24 mouse cellular contexts compared by ENCODE assay signal in the genomic region with DNA sequence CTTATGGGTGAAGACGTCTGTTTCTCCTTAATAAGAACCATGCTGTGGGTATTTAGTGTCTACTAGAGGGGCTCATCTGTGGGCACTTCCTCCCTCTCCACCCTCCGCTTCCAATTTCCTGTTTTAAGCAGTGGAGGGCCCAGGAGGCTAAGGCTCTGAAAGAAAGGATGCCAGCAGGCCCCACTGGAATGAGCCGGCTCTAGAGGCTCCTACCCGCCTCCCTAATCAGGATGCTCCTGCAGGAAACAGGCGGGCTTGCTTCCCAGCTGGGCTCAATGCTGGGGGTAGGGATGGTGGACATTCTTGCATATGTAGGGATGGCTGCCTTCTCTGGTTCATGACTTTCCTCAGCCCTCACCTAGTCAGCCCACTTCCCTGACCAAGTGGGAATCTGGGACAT. TPM values are rescaled to one million over a fixed set of nuclear protein-coding genes. Genes with fewer than 3 reads are reported as not detected.
DNase-seq lines count a peak whose midpoint lies in the region; ATAC-seq lines count a peak whose summit lies in the region.
"Had no signal": no experiment of that assay in that cellular context is flagged by ENCODE, and none has a peak within 500 bp of the region (broad histone marks: within the 10 kb centered on the region; RNA-seq: fewer than 3 reads in every experiment).

No protein-coding gene starts in this region.

- peak; percentile 87 for DNase-seq in heart, adult 11 months
- DNase-seq in heart, postnatal 25 days (ENCODE audit: low spot score): no peak
- no peak for DNase-seq in kidney, adult 18-20 months
- peak; percentile 48 for DNase-seq in embryonic facial prominence, embryonic 10.5 days (ENCODE audit: low spot score)
- peak; percentile 67 for DNase-seq in embryonic facial prominence, embryonic 14.5 days (ENCODE audit: low spot score)
- DNase-seq in frontal cortex, postnatal 25 days (ENCODE audit: low spot score in 2 of 2): no peak
- DNase-seq in lung, postnatal 10 days: no peak
- DNase-seq: adrenal gland, postnatal 25 days; cerebellum, adult 11 months; cerebellum, postnatal 14 days; embryo, embryonic 11 days; forebrain, postnatal 0 days; heart, adult 18-20 months; lung, adult 18-20 months; lung, postnatal 4 days; right cerebral cortex, adult 18-20 months had no signal

- no peaks in the 10 kb centered on the region for H3K27me3 ChIP-seq in kidney, embryonic 15.5 days
- H3K27me3 ChIP-seq in embryonic facial prominence, embryonic 10.5 days (replicated peaks; ENCODE audit: low read depth, poor library complexity, severe bottlenecking): 0 out of 2 replicates have a peak, but pooled peaks cover 4% of the 10 kb centered on the region
- H3K27me3 ChIP-seq in embryonic facial prominence, embryonic 14.5 days (replicated peaks; ENCODE audit: control insufficient read depth, insufficient read depth, low read length): no peaks in the 10 kb centered on the region
- H3K27me3 ChIP-seq: CH12.LX; neural tube, embryonic 13.5 days had no signal

- no peak overlapping the region for H3K9ac ChIP-seq in kidney, embryonic 15.5 days
- peak overlapping the region; percentile 39; the same call in 1 of the 2 replicates for H3K9ac ChIP-seq in embryonic facial prominence, embryonic 14.5 days (ENCODE audit: low read depth, low read length)
- H3K9ac ChIP-seq: forebrain, postnatal 0 days; heart, embryonic 15.5 days; neural tube, embryonic 13.5 days had no signal

- peaks cover 28% of the 10 kb centered on the region for H3K36me3 ChIP-seq in kidney, embryonic 15.5 days
- peaks cover 36% of the 10 kb centered on the region for H3K36me3 ChIP-seq in embryonic facial prominence, embryonic 10.5 days (replicated peaks)
- peaks cover 33% of the 10 kb centered on the region for H3K36me3 ChIP-seq in embryonic facial prominence, embryonic 14.5 days (ENCODE audit: control insufficient read depth, insufficient read depth, low read length)

- ATAC-seq in kidney, embryonic 15.5 days (replicated peaks; ENCODE audit: low FRiP score): no peak
- ATAC-seq in embryonic facial prominence, embryonic 14.5 days (ENCODE audit: low read depth): no peak
- ATAC-seq: forebrain, postnatal 0 days; hindbrain, embryonic 16.5 days; intestine, postnatal 0 days had no signal

- H3K4me3 ChIP-seq in kidney, embryonic 15.5 days (replicated peaks): no peak overlapping the region
- H3K4me3 ChIP-seq in embryonic facial prominence, embryonic 10.5 days: no peak overlapping the region; the same call in 1 of the 2 replicates
- no peak overlapping the region for H3K4me3 ChIP-seq in embryonic facial prominence, embryonic 14.5 days (ENCODE audit: low read depth, low read length)
- H3K4me3 ChIP-seq: heart, embryonic 15.5 days; neural tube, embryonic 13.5 days had no signal

- H3K27ac ChIP-seq in kidney, embryonic 15.5 days: peak overlapping the region; percentile 78; the same call in 1 of the 2 replicates
- H3K27ac ChIP-seq in embryonic facial prominence, embryonic 10.5 days (replicated peaks): peak overlapping the region; percentile 79
- H3K27ac ChIP-seq in embryonic facial prominence, embryonic 14.5 days (replicated peaks; ENCODE audit: low read depth, low read length): peak overlapping the region; percentile 83
- H3K27ac ChIP-seq: heart, embryonic 15.5 days; neural tube, embryonic 13.5 days had no signal

- H3K9me3 ChIP-seq in kidney, embryonic 15.5 days (replicated peaks): no peaks in the 10 kb centered on the region
- H3K9me3 ChIP-seq in embryonic facial prominence, embryonic 10.5 days: no peaks in the 10 kb centered on the region
- H3K9me3 ChIP-seq in embryonic facial prominence, embryonic 14.5 days (ENCODE audit: control insufficient read depth, low read length): no peaks in the 10 kb centered on the region
- H3K9me3 ChIP-seq: heart, embryonic 15.5 days; neural tube, embryonic 13.5 days had no signal

- intact Hi-C loops in heart, postnatal 25 days (cut with DNase I): loop anchor here (5.0 kb wide), 1 partner anchor 226 kb away; no protein-coding TSS in a partner anchor

- peaks cover 47% of the 10 kb centered on the region for H3K4me1 ChIP-seq in kidney, embryonic 15.5 days
- H3K4me1 ChIP-seq in embryonic facial prominence, embryonic 10.5 days: peaks cover 45% of the 10 kb centered on the region
- peaks cover 32% of the 10 kb centered on the region for H3K4me1 ChIP-seq in embryonic facial prominence, embryonic 14.5 days (ENCODE audit: control insufficient read depth, insufficient read depth, low read length)

- no peak overlapping the region for H3K4me2 ChIP-seq in kidney, embryonic 15.5 days
- no peak overlapping the region for H3K4me2 ChIP-seq in embryonic facial prominence, embryonic 14.5 days (ENCODE audit: low read depth, low read length)
- H3K4me2 ChIP-seq: heart, embryonic 15.5 days; liver, embryonic 11.5 days; neural tube, embryonic 13.5 days had no signal

- WGBS in kidney, embryonic 15.5 days: 48% methylated on average over 5 of the region's 5 CpGs
- WGBS in embryonic facial prominence, embryonic 10.5 days: 23% methylated on average over 5 of the region's 5 CpGs
- 18% methylated on average over 5 of the region's 5 CpGs for WGBS in embryonic facial prominence, embryonic 14.5 days

RNA-seq across cellular contexts. Expression of a gene that starts 8.3 kb away (rescaled TPM):
- total RNA-seq in heart, postnatal 25 days (2021): 10 to 100 TPM; 11.4 to 11.9 TPM
- polyA plus RNA-seq in kidney, embryonic 15.5 days (2015; fragmentation: Nextera tagmentation; extraction: Ambion mirVana): 74.4 and 81.1 TPM in 2 replicates
- polyA plus RNA-seq in embryonic facial prominence, embryonic 10.5 days (2016; fragmentation: Nextera tagmentation; extraction: Ambion mirVana): 92.3 and 93.2 TPM in 2 replicates
- 49.7 and 60.1 TPM in 2 replicates for polyA plus RNA-seq in embryonic facial prominence, embryonic 14.5 days (2014; fragmentation: Nextera tagmentation; extraction: Ambion mirVana)

RNA-seq across cellular contexts. Expression of a gene that starts 12.3 kb away (rescaled TPM):
- under 1 TPM; 0.28 to 0.44 TPM for total RNA-seq in heart, postnatal 25 days (2021)
- polyA plus RNA-seq in kidney, embryonic 15.5 days (2015; fragmentation: Nextera tagmentation; extraction: Ambion mirVana): 4.7 and 4.9 TPM in 2 replicates
- polyA plus RNA-seq in embryonic facial prominence, embryonic 10.5 days (2016; fragmentation: Nextera tagmentation; extraction: Ambion mirVana): 1.4 TPM in 2 replicates
- 13.9 and 15.4 TPM in 2 replicates for polyA plus RNA-seq in embryonic facial prominence, embryonic 14.5 days (2014; fragmentation: Nextera tagmentation; extraction: Ambion mirVana)
- total RNA-seq: MEL had no signal

RNA-seq across cellular contexts. Expression of a gene that starts 26.6 kb away (rescaled TPM):
- under 1 TPM; 0.75 to 0.81 TPM for total RNA-seq in heart, postnatal 25 days (2021)
- 10.6 and 15.2 TPM in 2 replicates for polyA plus RNA-seq in kidney, embryonic 15.5 days (2015; fragmentation: Nextera tagmentation; extraction: Ambion mirVana)
- polyA plus RNA-seq in embryonic facial prominence, embryonic 10.5 days (2016; fragmentation: Nextera tagmentation; extraction: Ambion mirVana): 7.3 and 11.2 TPM in 2 replicates
- polyA plus RNA-seq in embryonic facial prominence, embryonic 14.5 days (2014; fragmentation: Nextera tagmentation; extraction: Ambion mirVana): 78.9 and 83.0 TPM in 2 replicates
- total RNA-seq: CH12.LX, MEL had no signal

RNA-seq across cellular contexts. Expression of a gene that starts 51.1 kb away (rescaled TPM):
- 10 to 100 TPM; 43.2 to 47.1 TPM for total RNA-seq in heart, postnatal 25 days (2021)
- 106 and 111 TPM in 2 replicates for polyA plus RNA-seq in kidney, embryonic 15.5 days (2015; fragmentation: Nextera tagmentation; extraction: Ambion mirVana)
- 91.8 and 92.3 TPM in 2 replicates for polyA plus RNA-seq in embryonic facial prominence, embryonic 10.5 days (2016; fragmentation: Nextera tagmentation; extraction: Ambion mirVana)
- 32.9 and 33.0 TPM in 2 replicates for polyA plus RNA-seq in embryonic facial prominence, embryonic 14.5 days (2014; fragmentation: Nextera tagmentation; extraction: Ambion mirVana)

RNA-seq across cellular contexts. Expression of a gene that starts 57.1 kb away (rescaled TPM):
- total RNA-seq in heart, postnatal 25 days (2021): 100 to 1,000 TPM; 255 to 285 TPM
- 39.6 and 40.7 TPM in 2 replicates for polyA plus RNA-seq in kidney, embryonic 15.5 days (2015; fragmentation: Nextera tagmentation; extraction: Ambion mirVana)
- 60.9 and 62.9 TPM in 2 replicates for polyA plus RNA-seq in embryonic facial prominence, embryonic 10.5 days (2016; fragmentation: Nextera tagmentation; extraction: Ambion mirVana)
- 62.4 and 64.2 TPM in 2 replicates for polyA plus RNA-seq in embryonic facial prominence, embryonic 14.5 days (2014; fragmentation: Nextera tagmentation; extraction: Ambion mirVana)

Comparison
In these comparisons a context has a peak if more than half of its experiments do, and no peak if none do; other contexts are left out.
1. DNase-seq: peak in heart, adult 11 months (single experiment), embryonic facial prominence, embryonic 10.5 days (single experiment) and embryonic facial prominence, embryonic 14.5 days (single experiment); none in heart, postnatal 25 days (single experiment), kidney, adult 18-20 months (single experiment), frontal cortex, postnatal 25 days (0 of 2) and lung, postnatal 10 days (single experiment).
2. Peak in every context shown above with its lines, with median percentiles within 50 percentile points of each other: H3K27ac ChIP-seq.